Mouse (Mus musculus) embryo, embryonic 9.5 days (tissue): ENCODE measurements around the gene Ldb2.
A peak's percentile ranks its signal among the peaks of the same experiment; 100 is the strongest.

Experiments used
- DNase-seq: peaks from one replicate; pipeline ENCODE4 v3.0.0-alpha.2; 2017; ENCODE audit errors: extremely low spot score

The Ldb2 gene

DNA sequence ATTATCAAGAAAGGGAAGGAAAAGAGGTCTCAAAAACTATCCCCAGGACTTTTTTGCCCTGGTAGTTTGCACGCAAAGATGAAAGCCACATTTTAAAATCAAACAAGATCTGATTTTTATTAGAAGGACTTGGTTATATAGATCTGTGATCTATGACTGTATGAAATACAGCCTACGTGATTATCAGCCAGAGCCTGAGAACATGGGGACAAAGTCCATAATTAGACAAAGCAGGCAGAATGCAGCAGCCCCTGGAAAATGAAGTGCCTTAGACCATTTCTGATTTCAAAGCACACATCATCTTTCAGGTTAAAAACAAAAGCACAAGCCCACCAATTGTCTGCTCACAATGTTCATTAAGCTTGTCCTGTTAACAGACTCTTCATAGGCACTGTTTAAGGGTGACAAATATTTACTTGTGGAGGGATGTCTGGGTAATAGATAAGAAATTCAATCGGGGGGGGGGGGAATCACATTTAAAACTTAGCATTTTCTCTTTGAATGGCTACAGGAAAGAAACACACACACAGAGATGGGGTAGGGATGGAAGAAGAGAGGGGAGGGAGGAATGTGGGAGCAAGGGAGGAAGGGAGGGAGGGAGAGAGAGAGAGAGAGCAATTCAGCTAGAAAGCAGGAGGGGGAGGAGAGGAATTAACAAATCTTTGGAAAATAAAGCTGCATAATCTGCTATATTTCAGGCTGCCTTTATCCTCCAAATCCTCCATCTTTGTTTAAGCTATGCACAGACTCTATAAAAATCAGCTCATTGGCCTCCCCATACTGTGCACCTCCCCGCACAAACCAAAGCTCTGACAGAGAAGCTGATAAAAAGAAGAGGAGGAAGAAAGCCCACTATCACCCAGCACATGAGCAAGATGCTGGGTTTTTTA is 153.3 kb downstream of the Ldb2 start:
- no peak for DNase-seq

DNA sequence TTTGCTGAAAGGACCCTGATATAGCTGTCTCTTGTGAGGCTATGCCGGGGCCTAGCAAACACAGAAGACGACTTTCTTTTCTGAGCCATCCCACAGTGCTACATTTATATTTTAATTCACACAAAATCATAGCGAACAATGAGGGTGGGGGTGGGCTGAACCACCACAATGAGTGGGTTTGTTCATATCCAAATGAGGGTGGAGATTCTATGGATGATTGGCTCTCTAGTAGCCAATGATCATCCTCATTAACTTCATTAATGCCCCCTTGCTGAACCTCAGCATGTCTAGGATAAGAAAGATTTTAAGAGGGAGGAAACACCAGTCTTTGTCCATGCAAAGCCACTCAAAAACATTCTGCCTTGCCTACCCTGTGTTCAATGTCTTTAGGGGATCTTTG is 156.4 kb downstream of the Ldb2 start:
- no peak for DNase-seq

DNA sequence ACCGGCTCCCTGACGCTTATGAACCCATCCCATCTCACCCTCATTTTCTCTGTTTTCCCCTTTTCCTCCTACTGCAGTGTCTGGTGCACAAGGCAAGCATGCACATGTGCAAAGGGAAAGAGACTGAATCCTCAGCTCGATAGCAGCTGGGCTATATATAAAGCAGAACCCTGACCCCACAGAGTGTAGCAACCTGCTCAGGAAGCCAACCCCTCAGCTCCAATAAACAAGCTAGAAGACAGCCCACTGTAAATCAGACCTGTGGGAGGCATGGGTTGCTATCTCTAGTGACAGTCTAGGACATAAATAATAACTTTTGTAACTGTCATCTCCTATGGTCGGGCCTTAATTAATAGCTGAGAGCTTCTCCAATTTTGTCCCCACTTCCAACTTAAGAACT is 158.4 kb downstream of the Ldb2 start:
- no peak for DNase-seq

DNA sequence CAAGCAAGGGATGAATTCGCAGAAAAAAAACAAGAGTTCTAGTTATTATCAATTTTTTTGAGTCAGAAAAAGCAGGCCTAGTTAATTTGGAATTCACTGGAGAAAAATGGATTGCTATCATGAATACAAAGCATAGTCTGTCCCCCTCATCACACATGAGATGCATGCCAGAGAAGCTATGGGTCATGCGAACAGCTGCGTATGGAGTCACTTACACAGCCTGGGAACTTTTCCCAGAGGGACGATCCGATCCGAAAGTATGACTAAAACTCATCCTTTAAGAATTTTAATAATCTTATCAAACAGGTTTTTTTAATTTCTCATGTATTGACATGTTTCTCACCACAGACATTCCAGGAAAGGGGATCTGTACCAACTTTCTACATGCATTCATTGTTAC is 163.9 kb downstream of the Ldb2 start:
- DNase-seq = no peak

DNA sequence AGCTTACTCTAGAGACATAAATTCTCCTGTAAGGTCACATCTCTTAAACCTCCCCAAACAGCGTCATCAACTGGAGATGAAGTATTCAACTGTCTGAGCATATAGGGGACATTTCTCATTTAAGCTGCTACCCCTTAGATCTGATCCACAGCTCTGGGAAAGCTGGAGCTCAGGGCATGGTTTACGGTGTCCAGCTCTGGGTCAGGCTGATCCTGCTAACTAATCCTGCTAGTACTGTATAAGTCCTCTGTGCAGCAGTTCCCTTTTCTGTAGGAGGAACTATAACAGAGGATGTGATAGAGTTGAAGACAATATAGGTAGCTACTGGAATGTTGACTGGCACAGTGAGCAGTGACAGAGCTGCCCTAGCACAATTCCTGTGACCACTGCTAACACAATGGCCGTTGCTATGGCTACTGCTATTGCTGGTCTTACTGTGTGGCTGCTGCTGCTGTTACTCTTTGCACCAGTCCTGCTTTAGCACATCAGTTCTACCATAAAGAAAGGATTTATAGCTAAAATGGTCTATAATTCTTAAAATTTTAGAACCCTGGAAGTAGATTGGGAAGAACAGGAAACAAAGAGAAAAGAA is 170.3 kb downstream of the Ldb2 start:
- peak; percentile 27 for DNase-seq

DNA sequence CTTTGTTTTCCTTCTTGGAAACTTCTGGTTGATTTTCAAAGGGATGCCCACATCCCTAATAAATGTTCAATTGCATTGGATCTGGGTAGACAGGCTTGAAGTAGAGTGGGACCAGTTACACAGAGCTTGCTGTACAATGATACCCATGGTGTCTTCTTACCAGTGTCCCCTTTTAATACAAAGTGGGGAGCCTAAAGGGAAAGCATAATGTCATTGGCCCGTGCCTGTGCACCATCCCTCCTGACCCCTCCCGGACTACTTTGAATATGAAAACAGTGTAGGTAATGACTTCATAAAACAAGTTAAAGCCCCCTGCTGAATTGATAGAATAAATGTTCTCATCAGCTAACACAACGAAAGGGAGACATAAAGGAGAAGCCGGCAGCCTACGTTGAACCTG is 172.0 kb downstream of the Ldb2 start:
- no peak for DNase-seq

DNA sequence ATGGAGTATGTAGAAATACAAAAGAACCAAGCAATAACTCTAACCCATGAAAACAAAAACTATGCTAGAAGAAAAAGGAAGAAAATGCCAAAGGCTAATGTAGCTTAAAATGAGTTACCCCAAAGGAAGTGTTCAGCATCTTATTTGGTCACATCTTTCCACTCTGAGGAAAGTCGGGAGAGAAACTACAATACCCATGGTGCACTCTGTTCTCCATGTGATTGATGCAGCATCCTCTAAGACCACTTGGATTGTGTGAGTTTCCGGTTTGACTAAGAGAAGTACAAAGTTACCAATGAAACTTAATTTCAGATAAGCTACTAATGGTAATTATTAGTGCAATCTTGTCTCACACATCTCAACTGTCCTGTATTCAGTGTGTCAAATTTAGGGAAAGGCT is 172.6 kb downstream of the Ldb2 start:
- no peak for DNase-seq

DNA sequence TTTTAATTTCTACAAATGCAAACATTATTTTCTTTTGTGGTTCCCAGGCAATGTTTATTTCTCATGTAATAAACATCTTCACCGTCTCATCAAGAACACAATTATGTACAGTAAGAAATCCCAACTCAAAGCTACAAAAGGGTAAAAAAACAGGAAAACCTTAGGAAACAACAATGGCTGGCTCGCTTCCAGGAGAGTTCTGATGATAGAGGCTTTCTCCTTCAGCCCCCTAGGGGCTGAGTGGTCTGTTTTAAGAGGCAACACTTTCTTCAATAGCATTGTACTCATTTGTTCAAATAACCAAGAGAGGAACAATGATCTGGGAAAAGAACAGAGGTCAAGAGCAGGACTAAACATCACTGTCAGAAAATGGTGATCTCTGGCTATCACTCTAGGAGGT is 173.4 kb downstream of the Ldb2 start:
- DNase-seq = no peak

DNA sequence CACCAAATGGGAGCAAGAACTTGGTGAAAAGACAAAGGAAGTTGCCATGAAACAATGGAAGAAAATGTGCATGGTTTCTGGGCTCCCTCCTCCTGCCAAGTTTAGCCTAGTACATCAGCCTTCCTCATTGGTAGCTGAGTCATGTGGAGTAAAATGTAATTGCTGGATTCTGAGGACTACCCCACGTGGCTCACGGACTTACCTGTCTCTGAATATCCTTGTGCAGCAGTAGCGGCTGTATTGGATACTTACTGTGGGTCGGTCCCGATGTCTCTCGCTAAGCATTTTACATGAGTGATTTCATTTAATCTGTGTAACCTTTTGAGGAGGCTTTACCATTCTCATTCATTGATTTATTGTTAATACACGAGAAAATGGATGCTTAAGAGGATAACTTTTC is 183.8 kb downstream of the Ldb2 start:
- no peak for DNase-seq

DNA sequence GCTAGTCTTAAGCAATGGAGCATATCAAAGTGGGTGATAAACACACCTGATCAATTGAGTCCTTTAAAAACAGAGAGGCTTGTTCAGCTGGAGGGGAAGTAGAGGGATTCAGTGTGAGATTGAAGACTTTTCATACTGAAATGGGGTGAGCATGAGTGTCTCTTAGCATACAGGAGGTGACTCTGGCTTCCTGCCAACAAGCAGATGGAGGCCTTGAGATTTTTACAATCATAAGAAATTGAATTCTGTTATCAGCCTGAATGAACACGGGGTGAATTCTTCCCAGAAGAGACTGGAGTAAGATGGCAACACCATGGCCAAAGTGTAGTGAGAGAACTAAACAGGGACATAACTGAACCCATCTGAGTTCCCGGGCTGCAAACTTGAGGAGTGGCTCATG is 190.6 kb downstream of the Ldb2 start:
- DNase-seq = no peak

DNA sequence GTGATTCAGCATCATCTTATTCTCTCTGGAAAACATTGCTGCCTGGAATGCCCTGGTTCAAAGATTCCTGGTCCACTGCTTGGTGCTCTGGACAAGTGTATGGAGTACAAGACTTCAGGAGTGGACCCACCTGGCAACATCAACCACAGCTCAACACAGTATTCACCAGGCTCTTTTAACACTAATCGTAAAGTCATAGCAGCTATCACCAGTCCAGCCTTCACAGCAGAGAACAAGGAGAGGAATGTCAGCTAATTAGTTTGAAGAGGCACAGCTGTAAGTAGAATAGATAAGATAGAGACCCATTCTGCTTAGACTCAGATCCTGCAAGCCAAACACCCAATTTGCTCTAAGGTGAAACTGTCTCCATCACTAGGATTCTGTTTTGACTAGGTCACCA is 198.1 kb downstream of the Ldb2 start:
- no peak for DNase-seq

DNA sequence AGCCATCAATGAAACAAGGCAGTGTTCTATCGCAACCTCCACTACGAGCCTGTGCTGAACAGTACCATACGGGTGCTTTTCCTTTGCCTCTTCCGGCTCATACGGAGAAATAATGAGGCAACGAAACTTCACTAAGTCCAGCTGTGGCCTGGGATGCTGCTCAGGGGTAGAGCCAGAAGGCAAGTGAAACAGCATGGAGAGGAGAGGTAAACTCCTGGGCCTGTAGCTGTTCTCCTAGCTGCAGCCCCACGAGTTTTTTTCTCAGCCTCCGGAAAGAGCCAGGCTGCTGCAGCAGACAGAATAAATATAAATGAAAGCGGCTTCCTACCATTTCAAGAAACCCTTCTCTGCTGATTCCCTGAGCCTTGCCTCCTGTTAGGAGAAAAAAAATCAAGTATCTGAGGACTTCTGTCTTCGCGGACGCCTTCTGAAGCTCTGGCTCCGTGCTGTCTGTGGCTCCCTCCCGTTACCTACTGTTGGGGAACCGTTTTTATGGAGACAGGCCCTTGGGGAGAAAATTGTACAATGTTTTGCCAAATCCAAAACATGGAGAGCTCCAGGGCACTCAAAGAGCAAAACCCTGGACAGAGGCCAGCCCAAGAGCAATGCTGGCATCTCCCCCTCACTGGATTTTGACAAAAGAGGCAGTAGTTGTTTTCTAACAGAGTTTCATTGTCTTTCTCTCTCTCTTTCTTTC is 205.8 kb downstream of the Ldb2 start:
- DNase-seq = no peak

DNA sequence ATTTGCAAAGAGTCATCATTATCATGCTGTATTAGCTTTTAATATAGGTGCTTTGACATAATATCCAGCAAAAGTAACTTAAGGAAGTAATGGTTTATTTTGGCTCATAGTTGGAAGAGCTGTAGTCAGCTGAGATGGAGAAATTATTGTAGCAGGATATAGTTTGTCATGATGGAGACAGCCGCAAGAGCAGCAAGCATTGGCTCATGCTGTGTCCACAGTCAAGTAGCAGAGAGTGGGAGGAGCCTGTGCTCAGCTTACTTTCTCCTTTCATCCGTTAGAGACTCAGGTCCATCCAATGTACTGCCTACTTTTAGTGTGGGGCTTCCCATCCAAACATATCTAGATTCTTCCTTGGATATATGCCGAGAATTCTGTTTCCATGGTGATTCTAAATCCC is 208.7 kb downstream of the Ldb2 start:
- DNase-seq = no peak

DNA sequence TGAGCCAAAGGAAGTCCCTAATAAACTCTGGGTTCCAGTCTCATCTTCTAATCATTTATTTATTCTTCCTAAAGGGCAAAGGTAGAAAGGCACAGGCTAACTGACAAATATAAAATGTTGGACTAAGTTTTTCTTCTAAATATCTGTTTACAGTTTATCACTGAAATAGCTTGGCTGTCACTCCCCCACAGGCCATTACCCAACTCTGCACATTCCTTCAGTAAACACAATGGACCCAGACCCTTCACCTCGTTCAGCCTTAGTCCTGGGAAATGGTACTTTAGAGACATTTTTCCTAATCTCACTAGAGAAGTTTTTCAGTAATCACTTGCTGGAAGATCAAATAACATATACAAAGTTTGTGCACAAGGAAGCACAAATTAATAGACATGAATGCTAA is 210.2 kb downstream of the Ldb2 start:
- no peak for DNase-seq

DNA sequence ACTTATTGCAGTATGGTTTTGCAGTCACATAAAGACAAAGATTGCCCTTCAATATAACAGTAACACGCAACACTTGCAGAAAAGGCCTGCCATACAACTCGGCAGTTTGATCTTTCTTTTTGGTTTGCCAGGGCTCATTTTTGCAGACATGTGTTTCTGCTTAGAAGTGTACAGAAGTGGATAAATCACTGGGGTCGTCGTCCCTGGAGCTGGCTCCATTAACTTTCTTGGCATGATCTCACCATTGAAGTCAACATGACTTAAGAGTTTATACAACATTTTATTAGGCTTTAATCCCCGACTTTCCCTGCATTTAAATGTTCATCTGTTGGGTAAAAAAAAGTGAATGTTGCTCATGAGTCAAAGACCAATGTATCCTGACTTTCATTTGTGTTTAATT is 212.9 kb downstream of the Ldb2 start:
- no peak for DNase-seq

DNA sequence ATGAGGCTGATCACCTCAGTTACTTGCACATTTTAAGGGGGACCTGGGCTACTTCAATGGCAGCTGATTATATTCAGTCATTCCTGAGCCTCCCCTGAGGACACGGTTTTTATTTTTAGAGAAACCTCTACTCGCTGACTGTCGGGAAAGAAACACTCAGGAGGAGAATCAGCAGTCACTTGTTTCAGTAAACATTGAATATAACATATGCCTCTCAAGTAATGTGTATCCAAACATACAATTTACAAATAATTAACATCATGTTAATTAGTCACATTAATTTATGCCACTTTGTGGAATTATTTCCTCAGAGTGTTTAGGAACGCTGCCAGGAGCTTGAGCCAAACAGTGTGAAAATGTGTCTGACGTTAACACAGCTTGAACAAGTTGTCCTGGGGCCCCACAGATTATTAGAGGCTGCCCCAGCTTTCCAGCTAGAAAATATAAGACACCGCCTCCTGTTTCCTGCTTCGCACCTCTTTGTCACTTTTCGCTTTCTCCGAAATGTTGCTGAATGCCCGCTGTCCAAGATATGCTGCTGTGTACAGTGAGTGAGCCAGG is 219.5 kb downstream of the Ldb2 start:
- DNase-seq = no peak

DNA sequence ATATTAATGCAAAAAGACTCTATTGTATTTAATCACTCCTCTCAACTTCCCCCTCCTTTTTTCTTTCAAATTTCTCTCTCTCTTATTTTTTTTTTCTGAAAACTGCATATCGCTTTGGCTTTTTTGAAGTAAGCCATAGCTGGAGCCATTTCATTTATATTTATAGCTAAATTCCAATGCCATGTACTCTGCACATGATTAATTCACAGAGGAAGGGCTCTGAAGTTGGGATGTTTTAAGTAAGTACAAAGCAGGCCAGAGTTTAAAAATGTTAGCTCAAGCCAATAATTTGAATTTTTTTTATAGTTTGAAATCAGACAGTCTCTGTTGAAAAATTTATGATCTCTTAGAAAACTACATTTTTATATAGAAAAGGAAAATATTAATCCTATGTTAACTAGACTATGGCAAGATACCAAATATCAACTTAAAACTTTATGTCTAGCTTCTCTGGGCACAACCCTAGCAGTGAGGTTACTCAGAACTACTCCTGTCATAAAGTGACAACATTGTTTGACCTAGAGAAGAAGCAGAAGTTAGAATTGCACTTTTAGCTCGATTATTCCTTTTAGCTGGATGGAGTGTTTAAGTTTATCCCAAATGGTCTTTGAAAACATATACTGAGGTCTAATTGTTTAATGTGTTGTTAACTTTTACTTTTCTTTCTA is 222.7 kb downstream of the Ldb2 start:
- no peak for DNase-seq

DNA sequence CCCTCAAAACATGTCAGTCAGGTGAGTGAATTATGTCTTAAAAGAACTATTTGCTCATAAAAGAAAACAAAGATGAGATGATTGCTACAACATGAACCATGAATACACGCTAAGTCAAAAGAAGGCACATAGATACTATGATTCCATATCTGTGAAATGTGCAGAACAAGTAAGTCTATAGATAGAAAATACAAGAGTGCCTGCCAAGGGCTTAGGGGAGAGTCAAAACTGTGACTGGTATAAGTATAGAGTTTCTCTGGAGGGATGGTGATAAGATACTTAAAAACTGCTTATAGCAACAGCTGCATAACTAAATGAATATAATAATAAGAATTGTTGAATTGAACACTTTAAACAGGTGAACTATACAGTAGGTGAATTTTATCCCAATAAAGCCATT is 224.8 kb downstream of the Ldb2 start:
- no peak for DNase-seq

DNA sequence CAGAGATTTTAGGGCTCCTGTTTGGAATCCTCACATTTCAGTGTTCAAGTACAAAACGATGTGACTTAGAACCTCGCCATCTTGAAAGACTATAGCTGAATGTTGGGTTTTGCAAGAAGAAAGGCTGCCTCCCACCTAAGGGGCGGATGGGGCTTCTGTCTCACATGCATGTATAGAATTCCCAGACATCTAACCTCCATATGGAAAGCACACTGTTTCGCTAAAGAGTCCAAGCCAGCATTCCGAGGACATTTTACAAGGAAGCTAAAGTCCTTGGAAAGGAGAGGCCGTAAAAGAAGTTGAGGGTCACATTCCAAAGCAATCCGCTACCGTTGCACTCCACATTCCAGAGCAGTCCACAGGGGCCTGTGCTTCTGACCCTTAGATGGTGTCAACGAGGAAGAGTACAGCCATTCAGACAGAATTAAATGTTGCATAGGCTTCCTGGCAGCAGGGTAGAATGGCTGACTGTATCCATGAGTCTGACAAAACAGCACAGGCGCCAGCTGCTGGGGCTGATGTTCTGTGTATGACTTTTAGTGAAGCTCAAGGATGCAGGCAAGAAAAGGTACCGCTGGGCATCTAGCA is 245.6 kb downstream of the Ldb2 start:
- DNase-seq = peak; percentile 16

DNA sequence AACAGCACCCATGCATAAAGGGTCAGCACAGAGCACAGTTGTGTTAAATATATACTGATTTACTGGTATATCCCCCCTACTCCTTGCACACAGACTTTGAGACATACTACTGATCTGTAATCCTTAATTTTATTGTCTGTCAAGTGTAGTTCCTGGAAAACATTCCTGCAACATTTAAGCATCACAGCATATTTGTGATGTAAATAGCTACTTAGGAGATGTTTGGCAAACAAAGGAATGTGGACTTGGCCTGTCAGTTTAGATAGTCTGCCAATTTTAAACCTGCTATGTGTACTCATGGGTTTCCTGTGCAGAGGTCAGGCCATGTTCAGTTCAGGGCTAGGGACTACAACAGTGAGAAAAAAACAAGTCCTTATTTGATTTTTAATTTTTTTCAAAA is 246.3 kb downstream of the Ldb2 start:
- DNase-seq = no peak

DNA sequence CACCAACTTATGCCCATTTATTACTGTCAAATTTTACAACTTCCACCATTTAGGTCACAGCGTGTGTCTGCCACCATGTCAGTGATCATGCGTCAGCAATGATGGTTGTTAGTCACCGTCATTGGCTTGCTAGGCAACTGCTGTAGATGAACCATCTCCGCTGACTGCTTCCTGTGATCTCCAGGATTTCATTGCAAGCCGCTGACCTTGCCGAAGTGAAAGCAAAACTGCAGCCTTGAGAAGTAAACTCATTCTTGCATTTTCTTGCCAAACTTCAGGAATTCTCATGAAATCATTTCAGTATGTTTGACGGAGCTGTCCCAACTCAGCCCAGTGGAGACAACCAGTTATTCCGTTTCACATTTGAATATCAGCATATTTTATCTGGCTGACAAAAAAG is 247.4 kb downstream of the Ldb2 start:
- no peak for DNase-seq

DNA sequence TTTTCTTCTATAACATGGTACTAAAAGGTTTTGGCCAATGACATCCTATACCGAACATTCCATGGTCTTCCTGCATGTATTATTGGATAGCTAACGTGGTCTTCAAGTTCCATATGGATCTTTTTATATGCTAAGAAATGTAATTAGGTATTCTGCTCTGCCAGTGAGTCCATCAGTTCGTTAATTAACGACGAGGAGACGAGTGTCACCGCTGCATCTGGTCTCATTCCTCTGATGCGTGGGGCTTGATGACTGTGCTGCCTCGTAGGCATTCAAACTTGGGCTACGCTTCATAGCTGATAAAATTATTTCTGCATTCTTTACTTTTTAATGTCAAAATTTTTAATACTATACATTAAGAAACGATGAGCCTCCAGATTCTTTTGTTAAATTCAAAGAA is 251.0 kb downstream of the Ldb2 start:
- no peak for DNase-seq
